Mouse (Mus musculus) Patski (cell line): ENCODE data around the gene Gm10272. TPM values are rescaled to one million over a fixed set of nuclear protein-coding genes. Genes with fewer than 3 reads are reported as not detected.

Experiments used
- ATAC-seq: fragments of 100-300 bp; one replicate; pipeline ENCODE4 v1.8.0; 2021
- CTCF ChIA-PET: fragments of 350-600 bp; sonication (Branson Sonifier 250); formaldehyde crosslinking; loops from one replicate; lab custom pipeline; 2022; ENCODE audit warnings: inconsistent platforms; lab: Charles Lee
- POLR2A ChIA-PET: fragments of 350-600 bp; sonication (Branson Sonifier 250); formaldehyde crosslinking; loops from one replicate; lab custom pipeline; 2022; ENCODE audit warnings: antibody characterized with exemption, inconsistent platforms; lab: Charles Lee
- DNase-seq: peaks from one replicate; pipeline ENCODE4 v3.0.0-alpha.2; 2011; ENCODE audit warnings: low read depth, low spot score
- H3K27me3 ChIP-seq: fragments of 371-371 bp; one replicate; pipeline ENCODE4 v1.5.1; 2021
- CTCF ChIP-seq: fragments of 100-300 bp; IDR thresholded peaks from one replicate; pipeline ENCODE4 v1.5.1; 2021
- in situ Hi-C: fragments of 300-500 bp; cut with MboI; formaldehyde crosslinking; loops from 3 replicates; pipeline ENCODE4 v1.11.1; 2018; ENCODE audit warnings: low pct_unique_long_range_greater_than_20kb, mixed read lengths
- polyA plus RNA-seq: library from polyadenylated mRNA; unstranded; gene quantifications from one replicate; pipeline ENCODE4 v1.2.3, GENCODE M21; 2021

Gm10272 gene
- not detected for polyA plus RNA-seq

- ChIA-PET CTCF (no interaction called here), POLR2A (no interaction called here)
- H3K27me3 ChIP-seq, result peaks cover 6% of the 10 kb centered on the region
- no peak for DNase-seq
- in situ Hi-C loops, result no loop called here
- ATAC-seq, result no peak
- TF ChIP-seq CTCF, result no peak
These were observed at the start of gene Gm10272 for GRCm38 (mm10) chr10:77706326-77706725. Gm10272 (plus strand) TSS chr10:77706626.

GRCm38 (mm10) chr10:77658286-77658994 is 48.0 kb upstream of the Gm10272 start:
- no peak for TF ChIP-seq CTCF
- ATAC-seq (no peak), DNase-seq (no peak)
- H3K27me3 ChIP-seq, result no peaks in the 10 kb centered on the region
- CTCF ChIA-PET, result interaction anchor here (1.1 to 1.2 kb wide), 2 partner anchors 9 to 220 kb away, joined by 3 to 4 read pairs; no protein-coding TSS in a partner anchor
- POLR2A ChIA-PET, result interaction anchor here (0.7 kb wide), 1 partner anchor 230 kb away, joined by 3 read pairs; no protein-coding TSS in a partner anchor
- in situ Hi-C loops, result no loop called here

- TF ChIP-seq CTCF, result no peak
- CTCF ChIA-PET, result no interaction called here
- DNase-seq (no peak), ATAC-seq (no peak)
- no peaks in the 10 kb centered on the region for H3K27me3 ChIP-seq
- in situ Hi-C loops, result no loop called here
- POLR2A ChIA-PET, result no interaction called here
These were observed 42.3 kb upstream of the Gm10272 start for GRCm38 (mm10) chr10:77663949-77664665.

GRCm38 (mm10) chr10:77666342-77666741 is 40.1 kb upstream of the Gm10272 start:
- DNase-seq, result no peak
- ATAC-seq, result no peak
- ChIA-PET CTCF (interaction anchor here (1.2 kb wide), 1 partner anchor 29 kb away, joined by 3 read pairs; no protein-coding TSS in a partner anchor), POLR2A (interaction anchor here (0.6 to 0.7 kb wide), 2 partner anchors 10 to 59 kb away, joined by 3 to 6 read pairs; no protein-coding TSS in a partner anchor)
- TF ChIP-seq CTCF, result no peak
- in situ Hi-C loops, result no loop called here
- H3K27me3 ChIP-seq, result no peaks in the 10 kb centered on the region

GRCm38 (mm10) chr10:77667402-77667801 is 39.0 kb upstream of the Gm10272 start:
- ChIA-PET CTCF (interaction anchor here (0.7 to 0.8 kb wide), 2 partner anchors 17 to 40 kb away, joined by 3 read pairs; no protein-coding TSS in a partner anchor), POLR2A (no interaction called here)
- in situ Hi-C loops, result no loop called here
- ATAC-seq, result no peak
- no peak for TF ChIP-seq CTCF
- no peaks in the 10 kb centered on the region for H3K27me3 ChIP-seq
- no peak for DNase-seq

GRCm38 (mm10) chr10:77670710-77671109 is 35.7 kb upstream of the Gm10272 start:
- ATAC-seq (no peak), DNase-seq (no peak)
- POLR2A ChIA-PET, result interaction anchor here (0.6 kb wide), 1 partner anchor 15 kb away, joined by 3 read pairs; no protein-coding TSS in a partner anchor
- no peak for TF ChIP-seq CTCF
- in situ Hi-C loops, result no loop called here
- peaks cover 3% of the 10 kb centered on the region for H3K27me3 ChIP-seq
- CTCF ChIA-PET, result no interaction called here

- ChIA-PET CTCF (no interaction called here), POLR2A (no interaction called here)
- in situ Hi-C loops, result no loop called here
- DNase-seq, result no peak
- no peak for TF ChIP-seq CTCF
- H3K27me3 ChIP-seq, result peaks cover 3% of the 10 kb centered on the region
- ATAC-seq, result no peak
These were observed 34.9 kb upstream of the Gm10272 start for GRCm38 (mm10) chr10:77671519-77671918.

GRCm38 (mm10) chr10:77673765-77674164 is 32.7 kb upstream of the Gm10272 start:
- in situ Hi-C loops, result no loop called here
- TF ChIP-seq CTCF, result no peak
- POLR2A ChIA-PET, result no interaction called here
- ATAC-seq, result no peak
- CTCF ChIA-PET, result no interaction called here
- DNase-seq, result no peak
- peaks cover 24% of the 10 kb centered on the region for H3K27me3 ChIP-seq

- H3K27me3 ChIP-seq, result peaks cover 30% of the 10 kb centered on the region
- DNase-seq, result no peak
- no peak for TF ChIP-seq CTCF
- in situ Hi-C loops, result no loop called here
- CTCF ChIA-PET, result no interaction called here
- ATAC-seq, result no peak
- POLR2A ChIA-PET, result no interaction called here
These were observed 28.9 kb upstream of the Gm10272 start for GRCm38 (mm10) chr10:77677562-77677961.

- no peak for TF ChIP-seq CTCF
- ChIA-PET POLR2A (no interaction called here), CTCF (no interaction called here)
- in situ Hi-C loops, result no loop called here
- no peak for DNase-seq
- H3K27me3 ChIP-seq, result peaks cover 27% of the 10 kb centered on the region
- ATAC-seq, result no peak
These were observed 23.4 kb upstream of the Gm10272 start for GRCm38 (mm10) chr10:77682994-77683393.

GRCm38 (mm10) chr10:77684181-77684580 is 22.2 kb upstream of the Gm10272 start:
- no peak for TF ChIP-seq CTCF
- DNase-seq (no peak), ATAC-seq (no peak)
- peaks cover 17% of the 10 kb centered on the region for H3K27me3 ChIP-seq
- ChIA-PET CTCF (interaction anchor here (1.1 kb wide), 1 partner anchor 17 kb away, joined by 3 read pairs; no protein-coding TSS in a partner anchor), POLR2A (interaction anchor here (0.7 kb wide), 1 partner anchor 24 kb away, joined by 3 read pairs; no protein-coding TSS in a partner anchor)
- in situ Hi-C loops, result no loop called here
